Mouse (Mus musculus): ENCODE data around the gene Camk1. TPM values are rescaled to one million over a fixed set of nuclear protein-coding genes. Genes with fewer than 3 reads are reported as not detected.
"Not testable (repeated sequence)": the region's sequence is repeated elsewhere in the genome, so short reads cannot be mapped to it uniquely, and the experiment has no call there.

The Camk1 gene
- polyA plus RNA-seq, 1 experiment: 28.6 TPM

DNA sequence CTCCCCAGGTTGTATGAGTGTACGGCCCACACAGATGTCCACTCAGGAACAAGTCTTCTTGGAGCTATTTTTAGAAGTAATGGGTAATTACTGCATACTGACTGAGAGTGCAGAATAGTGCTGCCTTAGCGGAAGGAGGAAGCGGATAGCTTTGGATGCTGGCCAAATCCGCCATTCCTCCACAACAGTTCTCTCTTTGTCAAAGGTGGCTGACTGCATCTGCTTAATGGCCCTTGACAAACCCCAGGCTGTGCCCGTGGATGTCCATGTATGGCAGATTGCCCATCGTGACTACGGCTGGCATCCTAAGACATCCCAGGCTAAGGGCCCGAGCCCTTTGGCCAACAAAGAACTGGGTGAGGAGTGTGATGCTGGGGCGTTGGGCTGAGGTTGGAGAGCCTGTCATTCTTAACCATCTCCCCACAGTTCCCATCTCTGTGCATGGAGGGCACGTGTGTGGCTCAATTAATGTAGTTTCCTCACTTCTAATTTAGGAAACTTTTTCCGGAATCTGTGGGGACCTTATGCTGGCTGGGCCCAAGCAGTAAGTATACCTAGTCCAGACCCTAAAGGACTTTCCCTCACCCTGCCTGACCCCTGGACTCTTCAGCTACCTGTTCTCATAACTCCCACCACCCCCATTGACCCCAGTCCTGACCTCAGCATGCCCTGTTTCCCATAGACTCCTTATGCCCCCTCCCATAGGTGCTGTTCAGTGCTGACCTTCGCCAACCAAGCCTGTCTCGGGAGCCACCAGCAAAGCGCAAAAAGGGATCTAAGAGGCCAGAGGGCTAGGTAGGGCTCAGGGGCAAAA, 10.4 kb downstream of the Camk1 start:
- no peak overlapping the region for H3K27ac ChIP-seq (ENCODE audit: control insufficient read depth, insufficient read depth, low read depth, low read length, poor library complexity)
- no peak overlapping the region for H3K4me3 ChIP-seq (replicated peaks; ENCODE audit: control insufficient read depth, low read depth, low read length)
- TF ChIP-seq CTCF (IDR thresholded peaks at IDR 0.05; ENCODE audit: control insufficient read depth, insufficient read depth, low read length): 0 out of 2 replicates have a peak, but pooled peaks have one; percentile 7
- TF ChIP-seq POLR2A (IDR thresholded peaks at IDR 0.05; ENCODE audit: borderline replicate concordance, control insufficient read depth, low read depth, low read length): no peak
- 78% methylated on average over 14 of the region's 14 CpGs for WGBS
- peaks cover 2% of the 10 kb centered on the region; the same call in 1 of the 2 replicates for H3K4me1 ChIP-seq (ENCODE audit: control insufficient read depth, insufficient read depth, low read length)

DNA sequence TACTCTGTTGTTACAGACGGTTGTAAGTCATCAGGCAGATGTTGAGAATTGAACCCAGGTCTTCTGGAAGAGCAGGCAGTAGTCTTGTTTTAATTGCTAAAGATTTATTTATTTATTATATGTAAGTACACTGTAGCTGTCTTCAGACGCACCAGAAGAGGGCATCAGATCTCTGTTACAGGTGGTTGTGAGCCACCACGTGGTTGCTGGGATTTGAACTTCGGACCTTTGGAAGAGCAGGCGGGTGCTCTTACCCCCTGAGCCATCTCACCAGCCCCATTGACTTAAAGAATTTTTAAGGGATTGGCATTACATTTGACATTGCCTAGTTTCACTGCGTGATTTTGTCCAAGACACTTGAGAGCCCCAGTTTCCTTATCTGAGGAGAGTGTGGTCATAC, 11.1 kb downstream of the Camk1 start:
- WGBS: 78% methylated on average over 6 of the region's 6 CpGs
- not testable (repeated sequence) for H3K4me1 ChIP-seq (ENCODE audit: control insufficient read depth, insufficient read depth, low read length); H3K27ac ChIP-seq (ENCODE audit: control insufficient read depth, insufficient read depth, low read depth, low read length, poor library complexity); H3K4me3 ChIP-seq (replicated peaks; ENCODE audit: control insufficient read depth, low read depth, low read length)

DNA sequence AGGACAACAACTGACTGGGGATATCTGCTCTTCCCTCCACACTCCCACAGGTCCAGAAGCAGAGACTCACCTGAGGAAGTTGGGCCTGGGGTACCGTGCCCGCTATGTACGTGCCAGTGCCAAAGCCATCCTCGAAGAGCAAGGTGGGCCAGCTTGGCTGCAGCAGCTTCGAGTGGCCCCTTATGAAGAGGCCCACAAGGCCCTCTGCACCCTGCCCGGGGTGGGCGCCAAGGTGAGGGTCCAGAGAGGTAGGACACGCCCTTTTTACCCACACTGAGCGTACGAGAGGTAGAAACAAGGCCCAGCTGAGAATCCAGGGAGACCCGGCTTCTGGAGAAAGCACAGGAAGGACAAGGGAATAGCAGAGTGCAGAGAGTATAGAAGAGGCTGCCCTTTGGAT, 12.1 kb downstream of the Camk1 start:
- peaks cover 3% of the 10 kb centered on the region for H3K4me1 ChIP-seq (ENCODE audit: control insufficient read depth, insufficient read depth, low read length)
- no peak for TF ChIP-seq CTCF (IDR thresholded peaks at IDR 0.05; ENCODE audit: control insufficient read depth, insufficient read depth, low read length)
- TF ChIP-seq POLR2A (IDR thresholded peaks at IDR 0.05; ENCODE audit: borderline replicate concordance, control insufficient read depth, low read depth, low read length): no peak
- no peak overlapping the region for H3K27ac ChIP-seq (ENCODE audit: control insufficient read depth, insufficient read depth, low read depth, low read length, poor library complexity)
- H3K4me3 ChIP-seq (replicated peaks; ENCODE audit: control insufficient read depth, low read depth, low read length): no peak overlapping the region
- WGBS: 90% methylated on average over 11 of the region's 11 CpGs

DNA sequence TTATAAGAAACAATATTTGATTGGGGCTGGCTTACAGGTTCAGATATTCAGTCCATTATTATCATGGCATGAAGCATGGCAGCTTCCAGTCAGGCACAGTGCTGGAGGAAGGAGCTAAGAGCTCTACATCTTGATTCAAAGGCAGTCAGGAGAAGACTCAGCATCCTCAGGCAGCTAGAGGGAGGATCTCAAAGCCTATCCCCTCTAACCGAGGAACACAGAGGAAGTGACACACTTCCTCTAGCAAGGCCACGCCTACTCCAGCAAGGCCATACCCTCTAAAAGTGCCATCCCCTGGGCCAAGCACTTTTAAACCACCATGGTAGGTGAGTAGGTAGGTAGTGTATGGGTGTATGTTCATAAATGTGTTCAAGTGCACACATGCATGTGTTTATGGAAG, 13.2 kb downstream of the Camk1 start:
- H3K4me1 ChIP-seq (ENCODE audit: control insufficient read depth, insufficient read depth, low read length): peaks cover 3% of the 10 kb centered on the region
- WGBS: 2% methylated on average over 2 of the region's 2 CpGs
- H3K27ac ChIP-seq (ENCODE audit: control insufficient read depth, insufficient read depth, low read depth, low read length, poor library complexity): no peak overlapping the region

DNA sequence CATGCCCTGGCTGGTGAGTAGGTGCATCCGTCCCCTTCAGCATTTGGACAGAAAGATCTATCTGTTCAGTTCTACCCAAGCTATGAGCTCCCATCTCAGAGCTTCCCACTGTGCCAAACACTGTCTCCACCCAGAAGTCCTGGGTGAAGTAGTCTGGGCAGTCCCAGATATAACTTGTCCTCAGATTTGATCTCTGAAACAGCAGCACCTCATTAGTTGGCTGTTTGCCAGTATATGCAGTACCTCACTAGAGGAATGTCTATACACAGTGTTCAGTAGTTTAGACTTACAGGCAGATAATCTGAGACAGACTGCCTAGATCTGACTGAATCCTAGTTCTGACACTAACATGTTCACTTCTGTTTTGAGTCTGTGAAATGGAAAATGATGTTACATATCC, 14.4 kb downstream of the Camk1 start:
- Histone ChIP-seq H3K4me3 (replicated peaks; ENCODE audit: control insufficient read depth, low read depth, low read length) (no peak overlapping the region), H3K4me1 (ENCODE audit: control insufficient read depth, insufficient read depth, low read length) (peaks cover 3% of the 10 kb centered on the region), H3K27ac (ENCODE audit: control insufficient read depth, insufficient read depth, low read depth, low read length, poor library complexity) (no peak overlapping the region)
- TF ChIP-seq POLR2A (IDR thresholded peaks at IDR 0.05; ENCODE audit: borderline replicate concordance, control insufficient read depth, low read depth, low read length): no peak
- TF ChIP-seq CTCF (IDR thresholded peaks at IDR 0.05; ENCODE audit: control insufficient read depth, insufficient read depth, low read length): no peak
- 80% methylated on average over 1 of the region's 1 CpGs for WGBS

More for the DNA sequence above, 13.2 kb downstream of the Camk1 start:
- no peak overlapping the region for H3K4me3 ChIP-seq (replicated peaks; ENCODE audit: control insufficient read depth, low read depth, low read length)
- TF ChIP-seq CTCF (IDR thresholded peaks at IDR 0.05; ENCODE audit: control insufficient read depth, insufficient read depth, low read length): no peak

DNA sequence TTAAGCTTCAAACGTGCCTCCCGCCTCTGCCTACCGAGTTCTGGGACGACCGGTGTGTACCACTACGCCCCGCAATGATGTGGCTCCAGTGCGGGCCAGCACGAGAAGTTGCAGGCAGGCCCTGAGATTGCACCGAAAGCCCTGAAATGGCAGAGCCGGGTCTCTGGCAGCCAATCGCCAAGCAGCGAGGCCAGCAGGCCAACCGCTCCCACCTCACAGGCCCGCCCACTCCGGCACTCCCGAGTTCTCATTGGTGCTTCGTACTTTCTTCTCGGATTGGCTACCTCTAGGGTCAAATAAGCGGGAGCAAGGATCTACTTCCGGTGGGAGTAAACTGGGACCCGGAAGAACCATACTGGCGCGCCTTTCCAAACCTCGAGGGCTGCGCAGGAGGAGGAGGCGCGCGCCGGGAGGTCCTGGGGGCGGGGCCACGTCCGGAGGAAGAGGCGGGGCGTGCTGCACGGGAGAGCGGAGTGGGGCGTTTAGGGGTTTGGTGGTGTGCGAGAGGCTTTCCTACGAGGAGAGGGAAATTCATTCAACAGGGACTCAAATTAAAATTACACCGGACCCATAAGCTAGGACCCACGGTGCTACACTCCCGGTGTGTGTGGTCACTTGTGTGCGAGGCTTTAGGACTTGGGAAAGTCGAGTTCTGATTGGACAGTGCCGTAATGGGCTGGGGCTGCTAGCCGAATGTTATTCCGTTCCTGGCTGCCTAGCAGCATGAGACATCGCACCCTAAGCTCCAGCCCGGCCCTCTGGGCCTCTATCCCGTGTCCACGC, 17.1 kb downstream of the Camk1 start, which contains the start of gene Ogg1:
Gene Ogg1, plus strand, starts transcription at position 440 of the 783 bp plus-strand sequence.
- peaks cover 3% of the 10 kb centered on the region for H3K4me1 ChIP-seq (ENCODE audit: control insufficient read depth, insufficient read depth, low read length)
- H3K4me3 ChIP-seq (replicated peaks; ENCODE audit: control insufficient read depth, low read depth, low read length): peak within 1 kb of the TSS; percentile 92
- TF ChIP-seq POLR2A (IDR thresholded peaks at IDR 0.05; ENCODE audit: borderline replicate concordance, control insufficient read depth, low read depth, low read length) (peak; percentile 83; the same call in 1 of the 2 replicates), CTCF (IDR thresholded peaks at IDR 0.05; ENCODE audit: control insufficient read depth, insufficient read depth, low read length) (no peak)
- 1% methylated on average over 52 of the region's 52 CpGs for WGBS
- H3K27ac ChIP-seq (ENCODE audit: control insufficient read depth, insufficient read depth, low read depth, low read length, poor library complexity): peak within 1 kb of the TSS; percentile 74

DNA sequence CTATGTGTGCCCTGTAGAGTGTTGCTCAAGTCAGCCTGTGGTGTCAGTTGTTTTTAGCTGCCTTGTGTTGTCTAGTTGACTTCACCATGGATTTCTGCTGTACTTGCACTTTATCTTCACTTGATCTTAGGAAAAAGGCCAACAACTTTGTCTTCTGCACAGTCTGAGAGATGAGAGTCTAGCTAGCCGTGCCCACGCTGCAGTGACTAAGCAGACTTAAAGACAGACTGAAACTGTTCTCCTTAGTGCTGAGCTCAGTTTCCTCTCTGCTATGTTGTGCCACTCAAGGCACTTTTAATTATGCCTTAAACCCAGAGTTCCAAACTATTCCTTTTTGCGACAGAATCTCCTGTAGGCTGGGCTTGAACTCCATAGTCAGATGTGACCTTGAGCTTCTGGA, 27.8 kb downstream of the Camk1 start:
- WGBS: 86% methylated on average over 3 of the region's 3 CpGs
- Histone ChIP-seq H3K27ac (ENCODE audit: control insufficient read depth, insufficient read depth, low read depth, low read length, poor library complexity) (no peak overlapping the region), H3K4me3 (replicated peaks; ENCODE audit: control insufficient read depth, low read depth, low read length) (no peak overlapping the region), H3K4me1 (ENCODE audit: control insufficient read depth, insufficient read depth, low read length) (no peaks in the 10 kb centered on the region)
- TF ChIP-seq CTCF (IDR thresholded peaks at IDR 0.05; ENCODE audit: control insufficient read depth, insufficient read depth, low read length) (no peak), POLR2A (IDR thresholded peaks at IDR 0.05; ENCODE audit: borderline replicate concordance, control insufficient read depth, low read depth, low read length) (no peak)

DNA sequence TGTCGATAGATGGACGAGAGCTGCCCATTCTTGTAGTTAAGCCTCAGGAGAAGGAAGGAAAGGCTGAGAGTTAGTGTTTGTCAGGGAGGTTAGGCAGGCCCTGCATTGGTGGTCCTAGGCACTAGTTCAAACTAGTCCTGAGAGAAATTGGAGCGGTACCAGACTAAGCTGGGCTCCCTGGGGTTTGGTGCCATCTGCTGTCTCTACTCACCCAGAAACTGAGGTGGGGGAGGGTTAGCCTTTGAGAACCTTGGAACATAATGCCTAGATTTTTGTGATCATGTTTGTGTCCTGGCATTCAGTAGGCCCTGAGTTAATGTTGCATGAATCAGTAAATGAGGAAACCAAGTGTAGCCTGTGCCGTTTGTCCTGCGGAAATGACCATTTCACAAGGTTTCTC, 35.6 kb downstream of the Camk1 start:
- Histone ChIP-seq H3K4me1 (ENCODE audit: control insufficient read depth, insufficient read depth, low read length) (no peaks in the 10 kb centered on the region; the same call in 1 of the 2 replicates), H3K4me3 (replicated peaks; ENCODE audit: control insufficient read depth, low read depth, low read length) (peak overlapping the region; percentile 80), H3K27ac (ENCODE audit: control insufficient read depth, insufficient read depth, low read depth, low read length, poor library complexity) (peak overlapping the region; percentile 99; the same call in 1 of the 2 replicates)
- TF ChIP-seq CTCF (IDR thresholded peaks at IDR 0.05; ENCODE audit: control insufficient read depth, insufficient read depth, low read length) (peak; percentile 49; the same call in 1 of the 2 replicates), POLR2A (IDR thresholded peaks at IDR 0.05; ENCODE audit: borderline replicate concordance, control insufficient read depth, low read depth, low read length) (no peak)
- 10% methylated on average over 5 of the region's 5 CpGs for whole genome bisulfite sequencing

Measured in bone marrow, adult 2 months (tissue).